Mouse (Mus musculus) frontal cortex, adult (tissue): Measurements from ENCODE around the gene Ccdc13.

Experiments
- ATAC-seq: cut with Nextera tagmentation; 2 replicates; pipeline ENCODE4 v1.9.2; 2017; ENCODE audit warnings: mild to moderate bottlenecking, moderate library complexity, mixed read lengths; ENCODE audit not compliant: low TSS enrichment

The Ccdc13 gene

GRCm38 (mm10) chr9:121838829-121839621 lies at the start of gene Ccdc13:
Gene Ccdc13 (minus strand): TSS chr9:121839461.
- peak; percentile 84 for ATAC-seq

GRCm38 (mm10) chr9:121882015-121882457 lies 42.8 kb upstream of the Ccdc13 start:
- ATAC-seq: no peak

GRCm38 (mm10) chr9:121881301-121881700 lies 42.0 kb upstream of the Ccdc13 start:
- peak; percentile 72 for ATAC-seq

GRCm38 (mm10) chr9:121880840-121881239 lies 41.6 kb upstream of the Ccdc13 start:
- ATAC-seq: peak; percentile 50

GRCm38 (mm10) chr9:121877052-121877740 lies 37.9 kb upstream of the Ccdc13 start:
- peak; percentile 77 for ATAC-seq

- ATAC-seq: no peak
Observed at GRCm38 (mm10) chr9:121873578-121873977, 34.3 kb upstream of the Ccdc13 start.

- ATAC-seq: no peak
Observed at GRCm38 (mm10) chr9:121872062-121872683, 32.9 kb upstream of the Ccdc13 start.

- no peak for ATAC-seq
Observed at GRCm38 (mm10) chr9:121869973-121870515, 30.8 kb upstream of the Ccdc13 start.

GRCm38 (mm10) chr9:121869432-121869831 lies 30.2 kb upstream of the Ccdc13 start:
- ATAC-seq: no peak

- ATAC-seq: no peak
Observed at GRCm38 (mm10) chr9:121868236-121868635, 29.0 kb upstream of the Ccdc13 start.

GRCm38 (mm10) chr9:121867632-121868031 lies 28.4 kb upstream of the Ccdc13 start:
- ATAC-seq: no peak

GRCm38 (mm10) chr9:121865425-121866008 lies 26.3 kb upstream of the Ccdc13 start:
- ATAC-seq: no peak

- ATAC-seq: no peak
Observed at GRCm38 (mm10) chr9:121864837-121865236, 25.6 kb upstream of the Ccdc13 start.

GRCm38 (mm10) chr9:121860921-121861320 lies 21.7 kb upstream of the Ccdc13 start:
- no peak for ATAC-seq

- no peak for ATAC-seq
Observed at GRCm38 (mm10) chr9:121859345-121859744, 20.1 kb upstream of the Ccdc13 start.

- no peak for ATAC-seq
Observed at GRCm38 (mm10) chr9:121858153-121858488, 18.9 kb upstream of the Ccdc13 start, which contains the start of gene Higd1a. Gene Higd1a (minus strand): TSS chr9:121858362.

GRCm38 (mm10) chr9:121857474-121858152 lies 18.4 kb upstream of the Ccdc13 start:
- ATAC-seq: peak; percentile 98

GRCm38 (mm10) chr9:121856649-121857416 lies 17.6 kb upstream of the Ccdc13 start:
- peak; percentile 15; the same call in 1 of the 2 replicates for ATAC-seq

GRCm38 (mm10) chr9:121854246-121854645 lies 15.0 kb upstream of the Ccdc13 start:
- no peak for ATAC-seq

GRCm38 (mm10) chr9:121847842-121848241 lies 8.6 kb upstream of the Ccdc13 start:
- no peak for ATAC-seq
